Mouse (Mus musculus): ENCODE results near the gene Maco1. TPM values are rescaled to one million over a fixed set of nuclear protein-coding genes. Genes with fewer than 3 reads are reported as not detected.
"Not testable (repeated sequence)": the region's sequence is repeated elsewhere in the genome, so short reads cannot be mapped to it uniquely, and the experiment has no call there.

The Maco1 gene
- polyA plus RNA-seq, 1 experiment from 2014 or later = 67.5 TPM

- H3K9ac ChIP-seq; H3K27ac ChIP-seq; H3K4me2 ChIP-seq; H3K4me3 ChIP-seq; H3K27me3 ChIP-seq; H3K36me3 ChIP-seq; H3K9me3 ChIP-seq; ATAC-seq (ENCODE audit: insufficient number of reproducible peaks, insufficient read depth, low FRiP score, low TSS enrichment, low read depth): not testable (repeated sequence)
- H3K4me1 ChIP-seq = peaks cover 30% of the 10 kb centered on the region
Observed at GRCm38 (mm10) chr4:134794959-134795358, 58.2 kb downstream of the Maco1 start.

- H3K4me3 ChIP-seq = no peak overlapping the region
- H3K27me3 ChIP-seq = no peaks in the 10 kb centered on the region
- no peak for ATAC-seq (ENCODE audit: insufficient number of reproducible peaks, insufficient read depth, low FRiP score, low TSS enrichment, low read depth)
- H3K27ac ChIP-seq = no peak overlapping the region
- no peaks in the 10 kb centered on the region for H3K9me3 ChIP-seq
- no peak overlapping the region for H3K4me2 ChIP-seq
- peaks cover 23% of the 10 kb centered on the region; the same call in 1 of the 2 replicates for H3K4me1 ChIP-seq
- WGBS = 45% methylated on average over 10 of the region's 10 CpGs
- no peak overlapping the region for H3K9ac ChIP-seq
- H3K36me3 ChIP-seq = no peaks in the 10 kb centered on the region
Observed at GRCm38 (mm10) chr4:134793213-134793956, 59.8 kb downstream of the Maco1 start.

- no peaks in the 10 kb centered on the region for H3K27me3 ChIP-seq
- H3K36me3 ChIP-seq = no peaks in the 10 kb centered on the region
- H3K9me3 ChIP-seq = no peaks in the 10 kb centered on the region
- WGBS = 59% methylated on average over 6 of the region's 6 CpGs
- no peak overlapping the region for H3K4me3 ChIP-seq
- no peak for ATAC-seq (ENCODE audit: insufficient number of reproducible peaks, insufficient read depth, low FRiP score, low TSS enrichment, low read depth)
- no peak overlapping the region for H3K9ac ChIP-seq
- H3K4me2 ChIP-seq = no peak overlapping the region
- no peak overlapping the region for H3K27ac ChIP-seq
- H3K4me1 ChIP-seq = peaks cover 10% of the 10 kb centered on the region; the same call in 1 of the 2 replicates
Observed at GRCm38 (mm10) chr4:134791731-134792130, 61.4 kb downstream of the Maco1 start.

- no peak overlapping the region for H3K4me3 ChIP-seq
- no peaks in the 10 kb centered on the region for H3K27me3 ChIP-seq
- H3K9me3 ChIP-seq = no peaks in the 10 kb centered on the region
- no peak overlapping the region for H3K27ac ChIP-seq
- no peak overlapping the region for H3K4me2 ChIP-seq
- ATAC-seq (ENCODE audit: insufficient number of reproducible peaks, insufficient read depth, low FRiP score, low TSS enrichment, low read depth) = no peak
- no peaks in the 10 kb centered on the region for H3K36me3 ChIP-seq
- WGBS = 31% methylated on average over 10 of the region's 10 CpGs
- peaks cover 5% of the 10 kb centered on the region; the same call in 1 of the 2 replicates for H3K4me1 ChIP-seq
- H3K9ac ChIP-seq = no peak overlapping the region
Observed at GRCm38 (mm10) chr4:134786946-134787345, 66.2 kb downstream of the Maco1 start.

- H3K4me1 ChIP-seq = peaks cover 13% of the 10 kb centered on the region; the same call in 1 of the 2 replicates
- no peaks in the 10 kb centered on the region for H3K27me3 ChIP-seq
- H3K4me2 ChIP-seq = no peak overlapping the region
- H3K9me3 ChIP-seq = no peaks in the 10 kb centered on the region
- no peak overlapping the region for H3K9ac ChIP-seq
- 51% methylated on average over 5 of the region's 5 CpGs for WGBS
- no peaks in the 10 kb centered on the region for H3K36me3 ChIP-seq
- H3K27ac ChIP-seq = no peak overlapping the region
- H3K4me3 ChIP-seq = no peak overlapping the region
- no peak for ATAC-seq (ENCODE audit: insufficient number of reproducible peaks, insufficient read depth, low FRiP score, low TSS enrichment, low read depth)
Observed at GRCm38 (mm10) chr4:134784701-134785100, 68.4 kb downstream of the Maco1 start.

- no peak overlapping the region for H3K27ac ChIP-seq
Observed at GRCm38 (mm10) chr4:134779136-134779934, 73.8 kb downstream of the Maco1 start.

GRCm38 (mm10) chr4:134776246-134776645 is 76.9 kb downstream of the Maco1 start:
- no peak overlapping the region for H3K27ac ChIP-seq
- 36% methylated on average over 7 of the region's 7 CpGs for WGBS
- no peak overlapping the region for H3K9ac ChIP-seq
- no peak overlapping the region for H3K4me2 ChIP-seq
- no peaks in the 10 kb centered on the region for H3K27me3 ChIP-seq
- peaks cover 32% of the 10 kb centered on the region for H3K4me1 ChIP-seq
- H3K36me3 ChIP-seq = no peaks in the 10 kb centered on the region
- ATAC-seq (ENCODE audit: insufficient number of reproducible peaks, insufficient read depth, low FRiP score, low TSS enrichment, low read depth) = no peak
- no peaks in the 10 kb centered on the region for H3K9me3 ChIP-seq
- no peak overlapping the region for H3K4me3 ChIP-seq

More at GRCm38 (mm10) chr4:134779136-134779934, 73.8 kb downstream of the Maco1 start:
- Histone ChIP-seq H3K4me3 (no peak overlapping the region), H3K4me1 (peaks cover 33% of the 10 kb centered on the region; the same call in 1 of the 2 replicates), H3K4me2 (no peak overlapping the region), H3K36me3 (no peaks in the 10 kb centered on the region), H3K27me3 (no peaks in the 10 kb centered on the region), H3K9me3 (no peaks in the 10 kb centered on the region), H3K9ac (no peak overlapping the region)
- no peak for ATAC-seq (ENCODE audit: insufficient number of reproducible peaks, insufficient read depth, low FRiP score, low TSS enrichment, low read depth)
- WGBS = 28% methylated on average over 14 of the region's 14 CpGs

- Histone ChIP-seq H3K4me2 (no peak overlapping the region), H3K36me3 (no peaks in the 10 kb centered on the region), H3K4me3 (no peak overlapping the region), H3K9ac (no peak overlapping the region), H3K4me1 (peaks cover 32% of the 10 kb centered on the region), H3K27me3 (no peaks in the 10 kb centered on the region), H3K27ac (no peak overlapping the region), H3K9me3 (no peaks in the 10 kb centered on the region)
- 60% methylated on average over 14 of the region's 14 CpGs for WGBS
- no peak for ATAC-seq (ENCODE audit: insufficient number of reproducible peaks, insufficient read depth, low FRiP score, low TSS enrichment, low read depth)
Observed at GRCm38 (mm10) chr4:134775234-134775944, 77.8 kb downstream of the Maco1 start.

- Histone ChIP-seq H3K4me2 (no peak overlapping the region), H3K4me1 (peaks cover 24% of the 10 kb centered on the region), H3K9me3 (no peaks in the 10 kb centered on the region), H3K9ac (no peak overlapping the region), H3K27ac (no peak overlapping the region), H3K36me3 (no peaks in the 10 kb centered on the region), H3K4me3 (no peak overlapping the region), H3K27me3 (0 out of 2 replicates have a peak, but pooled peaks cover 4% of the 10 kb centered on the region)
- ATAC-seq (ENCODE audit: insufficient number of reproducible peaks, insufficient read depth, low FRiP score, low TSS enrichment, low read depth) = no peak
- WGBS = 87% methylated on average over 6 of the region's 6 CpGs
Observed at GRCm38 (mm10) chr4:134774126-134774525, 79.0 kb downstream of the Maco1 start.

GRCm38 (mm10) chr4:134772805-134773674 is 80.1 kb downstream of the Maco1 start:
- H3K9ac ChIP-seq = no peak overlapping the region
- H3K4me2 ChIP-seq = no peak overlapping the region
- no peak overlapping the region for H3K4me3 ChIP-seq
- H3K27me3 ChIP-seq = peaks cover 13% of the 10 kb centered on the region; the same call in 1 of the 2 replicates
- 0 out of 2 replicates have a peak, but pooled peaks have one; percentile 35 for ATAC-seq (ENCODE audit: insufficient number of reproducible peaks, insufficient read depth, low FRiP score, low TSS enrichment, low read depth)
- no peak overlapping the region; the same call in 1 of the 2 replicates for H3K27ac ChIP-seq
- H3K9me3 ChIP-seq = no peaks in the 10 kb centered on the region
- no peaks in the 10 kb centered on the region for H3K36me3 ChIP-seq
- peaks cover 27% of the 10 kb centered on the region for H3K4me1 ChIP-seq
- WGBS = 22% methylated on average over 4 of the region's 4 CpGs
